Mouse (Mus musculus): ENCODE data around the gene En2.

The En2 gene

GRCm38 (mm10) chr5:28178322-28178721, 12.8 kb downstream of the En2 start:
- no peak for DNase-seq (ENCODE audit: low read depth)

GRCm38 (mm10) chr5:28179237-28179790, 13.8 kb downstream of the En2 start:
- no peak for DNase-seq (ENCODE audit: low read depth)

GRCm38 (mm10) chr5:28191201-28192098, 26.0 kb downstream of the En2 start:
- DNase-seq (ENCODE audit: low read depth) = no peak

GRCm38 (mm10) chr5:28192099-28192454, 26.6 kb downstream of the En2 start:
- no peak for DNase-seq (ENCODE audit: low read depth)

GRCm38 (mm10) chr5:28195473-28195872, 30.0 kb downstream of the En2 start:
- DNase-seq (ENCODE audit: low read depth) = no peak

- no peak for DNase-seq (ENCODE audit: low read depth)
These were observed 33.8 kb downstream of the En2 start for GRCm38 (mm10) chr5:28199089-28199873.

GRCm38 (mm10) chr5:28203086-28203485, 37.6 kb downstream of the En2 start:
- DNase-seq (ENCODE audit: low read depth) = no peak

- no peak for DNase-seq (ENCODE audit: low read depth)
These were observed 39.2 kb downstream of the En2 start for GRCm38 (mm10) chr5:28204678-28205077.

GRCm38 (mm10) chr5:28206448-28206847, 41.0 kb downstream of the En2 start:
- DNase-seq (ENCODE audit: low read depth) = no peak

GRCm38 (mm10) chr5:28207043-28207442, 41.5 kb downstream of the En2 start:
- DNase-seq (ENCODE audit: low read depth) = no peak

GRCm38 (mm10) chr5:28208726-28209520, 43.4 kb downstream of the En2 start:
- DNase-seq (ENCODE audit: low read depth) = no peak

GRCm38 (mm10) chr5:28209549-28210431, 44.3 kb downstream of the En2 start:
- DNase-seq (ENCODE audit: low read depth) = no peak

GRCm38 (mm10) chr5:28210591-28211550, 45.4 kb downstream of the En2 start:
- DNase-seq (ENCODE audit: low read depth) = no peak

GRCm38 (mm10) chr5:28211651-28212310, 46.3 kb downstream of the En2 start:
- no peak for DNase-seq (ENCODE audit: low read depth)

GRCm38 (mm10) chr5:28213441-28213840, 47.9 kb downstream of the En2 start:
- DNase-seq (ENCODE audit: low read depth) = no peak

GRCm38 (mm10) chr5:28219596-28219995, 54.1 kb downstream of the En2 start:
- no peak for DNase-seq (ENCODE audit: low read depth)
